Mouse (Mus musculus) kidney, adult 11 months (tissue): ENCODE data around the gene Gpank1.
A peak's percentile ranks its signal among the peaks of the same experiment; 100 is the strongest.

Experiments used
- DNase-seq: peaks from one replicate; pipeline ENCODE4 v3.0.0; 2022

The Gpank1 gene

GRCm38 (mm10) chr17:35121143-35121799 lies at the start of gene Gpank1:
Gene Gpank1, plus strand, starts transcription at chr17:35121455.
- peak; percentile 99 for DNase-seq

GRCm38 (mm10) chr17:35074097-35074496 lies 47.2 kb upstream of the Gpank1 start:
- DNase-seq, result no peak

GRCm38 (mm10) chr17:35076507-35077176 lies 44.6 kb upstream of the Gpank1 start, which contains the start of gene Ly6g6e:
Gene Ly6g6e, plus strand, starts transcription at chr17:35076902.
- no peak for DNase-seq

GRCm38 (mm10) chr17:35077285-35077684 lies 44.0 kb upstream of the Gpank1 start:
- no peak for DNase-seq

GRCm38 (mm10) chr17:35077786-35078233 lies 43.4 kb upstream of the Gpank1 start, which contains the start of gene Ly6g6d:
Gene Ly6g6d, minus strand, starts transcription at chr17:35078065.
- peak; percentile 75 for DNase-seq

- DNase-seq, result no peak
Measured at GRCm38 (mm10) chr17:35079778-35080177, 41.5 kb upstream of the Gpank1 start.

- DNase-seq, result no peak
Measured at GRCm38 (mm10) chr17:35080248-35080647, 41.0 kb upstream of the Gpank1 start.

- DNase-seq, result no peak
Measured at GRCm38 (mm10) chr17:35080710-35081109, 40.5 kb upstream of the Gpank1 start.

- no peak for DNase-seq
Measured at GRCm38 (mm10) chr17:35082841-35083576, 38.2 kb upstream of the Gpank1 start.

- no peak for DNase-seq
Measured at GRCm38 (mm10) chr17:35083929-35084497, 37.2 kb upstream of the Gpank1 start.

GRCm38 (mm10) chr17:35085208-35085865 lies 35.9 kb upstream of the Gpank1 start, which contains the start of gene Ly6g6f:
Gene Ly6g6f, minus strand, starts transcription at chr17:35085610.
- DNase-seq, result no peak

GRCm38 (mm10) chr17:35088151-35088550 lies 33.1 kb upstream of the Gpank1 start:
- no peak for DNase-seq

- peak; percentile 93 for DNase-seq
Measured at GRCm38 (mm10) chr17:35088825-35089644, 32.2 kb upstream of the Gpank1 start, which contains the start of gene Abhd16a. Gene Abhd16a, plus strand, starts transcription at chr17:35089263.

GRCm38 (mm10) chr17:35090166-35090932 lies 30.9 kb upstream of the Gpank1 start:
- no peak for DNase-seq

- no peak for DNase-seq
Measured at GRCm38 (mm10) chr17:35092403-35093198, 28.7 kb upstream of the Gpank1 start.

GRCm38 (mm10) chr17:35094475-35095365 lies 26.5 kb upstream of the Gpank1 start:
- DNase-seq, result no peak

GRCm38 (mm10) chr17:35096597-35096996 lies 24.7 kb upstream of the Gpank1 start:
- DNase-seq, result no peak

- DNase-seq, result no peak
Measured at GRCm38 (mm10) chr17:35097164-35097655, 24.0 kb upstream of the Gpank1 start.
